8 mouse cellular contexts compared by ENCODE assay signal in the genomic region with DNA sequence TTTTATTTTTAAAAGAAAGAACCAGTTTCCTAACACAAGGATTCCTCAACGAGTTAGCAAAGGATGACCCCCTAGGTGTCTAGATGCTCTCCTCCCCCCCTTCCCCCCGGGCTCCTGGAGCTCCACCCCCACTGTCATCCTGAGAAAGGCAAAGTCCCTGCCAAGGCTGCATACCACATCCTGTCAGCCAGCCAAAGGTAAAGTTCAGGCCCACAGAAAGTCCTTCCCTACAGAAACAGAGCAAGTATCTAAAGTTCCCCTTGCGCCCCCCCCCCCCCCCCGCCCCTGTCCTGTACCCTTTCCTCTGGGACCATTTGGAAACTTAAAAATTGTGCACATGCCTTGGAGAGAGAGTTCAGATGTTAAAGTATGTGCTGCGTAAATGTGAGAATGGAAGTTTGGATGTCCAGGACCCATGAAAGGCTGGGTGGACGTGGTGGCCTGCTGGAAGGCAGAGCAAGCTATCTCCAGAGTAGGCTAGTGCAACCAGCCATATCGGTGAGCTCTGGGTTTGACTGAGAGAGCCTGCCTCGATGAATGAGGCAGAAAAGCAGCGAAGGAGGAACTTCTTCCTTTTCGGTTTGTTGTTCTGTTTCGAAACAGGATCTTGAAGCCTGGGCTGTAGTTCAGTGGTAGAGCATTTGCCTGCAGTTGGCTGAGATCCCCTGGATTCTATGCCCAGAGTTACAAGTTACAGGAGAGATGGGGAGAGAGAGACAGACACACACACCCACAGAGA. TPM values are rescaled to one million over a fixed set of nuclear protein-coding genes. Genes with fewer than 3 reads are reported as not detected.
DNase-seq lines count a peak whose midpoint lies in the region; ATAC-seq and TF ChIP-seq lines count a peak whose summit lies in the region.
"Had no signal": no experiment of that assay in that cellular context is flagged by ENCODE, and none has a peak within 500 bp of the region (broad histone marks: within the 10 kb centered on the region; RNA-seq: fewer than 3 reads in every experiment).

No protein-coding gene starts in this region.

- peak overlapping the region; percentile 8 for H3K4me3 ChIP-seq in brown adipose tissue, adult 24 weeks (ENCODE audit: insufficient read depth, low read depth, low read length)
- H3K4me3 ChIP-seq in kidney, adult 2 months (ENCODE audit: insufficient read depth, low read depth, low read length) = peak overlapping the region; percentile 5; the same call in 1 of the 2 replicates
- no peak overlapping the region for H3K4me3 ChIP-seq in liver, adult 2 months (ENCODE audit: insufficient read depth, low read depth, low read length)
- H3K4me3 ChIP-seq in midbrain, embryonic 16.5 days (ENCODE audit: low read depth, low read length) = no peak overlapping the region
- no peak overlapping the region; the same call in 1 of the 2 replicates for H3K4me3 ChIP-seq in stomach, postnatal 0 days (ENCODE audit: low read depth, low read length)

- no peaks in the 10 kb centered on the region for H3K36me3 ChIP-seq in kidney, adult 2 months (ENCODE audit: control insufficient read depth, insufficient read depth, low read length)
- H3K36me3 ChIP-seq in liver, adult 2 months (ENCODE audit: control insufficient read depth, insufficient read depth, low read length) = no peaks in the 10 kb centered on the region
- no peaks in the 10 kb centered on the region for H3K36me3 ChIP-seq in midbrain, embryonic 16.5 days (ENCODE audit: control insufficient read depth, insufficient read depth, low read length)
- H3K36me3 ChIP-seq in stomach, postnatal 0 days (ENCODE audit: control insufficient read depth, insufficient read depth, low read length) = no peaks in the 10 kb centered on the region

- no peaks in the 10 kb centered on the region for H3K9me3 ChIP-seq in midbrain, embryonic 16.5 days (replicated peaks; ENCODE audit: control insufficient read depth, low read length, poor library complexity, severe bottlenecking)
- no peaks in the 10 kb centered on the region for H3K9me3 ChIP-seq in stomach, postnatal 0 days (ENCODE audit: control insufficient read depth, low read length)

- TF ChIP-seq POLR2A in kidney, adult 2 months (IDR thresholded peaks at IDR 0.05; ENCODE audit: low read depth, low read length) = no peak
- TF ChIP-seq POLR2A in liver, adult 2 months (IDR thresholded peaks at IDR 0.05; ENCODE audit: extremely low read depth, insufficient read depth, low read length) = no peak

- H3K4me1 ChIP-seq in brown adipose tissue, adult 24 weeks (ENCODE audit: control insufficient read depth, insufficient read depth, insufficient read length, low read length) = peaks cover 6% of the 10 kb centered on the region
- peaks cover 6% of the 10 kb centered on the region for H3K4me1 ChIP-seq in kidney, adult 2 months (ENCODE audit: control insufficient read depth, insufficient read depth, low read length)
- peaks cover 10% of the 10 kb centered on the region for H3K4me1 ChIP-seq in liver, adult 2 months (ENCODE audit: control insufficient read depth, insufficient read depth, low read length)
- peaks cover 25% of the 10 kb centered on the region for H3K4me1 ChIP-seq in midbrain, embryonic 16.5 days (ENCODE audit: control insufficient read depth, insufficient read depth, low read length)
- 0 out of 2 replicates have a peak, but pooled peaks cover 6% of the 10 kb centered on the region for H3K4me1 ChIP-seq in stomach, postnatal 0 days (replicated peaks; ENCODE audit: control insufficient read depth, insufficient read depth)

- no peak for TF ChIP-seq EP300 in stomach, postnatal 0 days (optimal IDR thresholded peaks at IDR 0.05)

- 21% methylated on average over 11 of the region's 11 CpGs for WGBS in kidney, adult 2 months
- 24% methylated on average over 11 of the region's 11 CpGs for WGBS in liver, adult 2 months
- WGBS in midbrain, embryonic 16.5 days = 26% methylated on average over 11 of the region's 11 CpGs
- WGBS in stomach, postnatal 0 days = 18% methylated on average over 11 of the region's 11 CpGs

- H3K9ac ChIP-seq in liver, adult 2 months (ENCODE audit: low read depth, low read length) = no peak overlapping the region
- peak overlapping the region; percentile 35; the same call in 1 of the 2 replicates for H3K9ac ChIP-seq in midbrain, embryonic 16.5 days (ENCODE audit: low read depth, low read length)
- peak overlapping the region; percentile 13 for H3K9ac ChIP-seq in stomach, postnatal 0 days (ENCODE audit: low read length)

- ATAC-seq in midbrain, embryonic 16.5 days = no peak
- peak; percentile 60; the same call in 1 of the 2 replicates for ATAC-seq in stomach, postnatal 0 days (ENCODE audit: low FRiP score, low TSS enrichment)

- no peak for TF ChIP-seq CTCF in kidney, adult 2 months (conservative IDR thresholded peaks at IDR 0.05; ENCODE audit: insufficient read depth, insufficient read length, low read depth, low read length)
- TF ChIP-seq CTCF in liver, adult 2 months (IDR thresholded peaks at IDR 0.05; ENCODE audit: low read depth, low read length) = no peak
- TF ChIP-seq CTCF in stomach, postnatal 0 days (IDR thresholded peaks at IDR 0.05; ENCODE audit: low read depth) = no peak

- H3K4me2 ChIP-seq in midbrain, embryonic 16.5 days (ENCODE audit: low read length) = peak overlapping the region; percentile 38
- peak overlapping the region; percentile 36 for H3K4me2 ChIP-seq in stomach, postnatal 0 days (replicated peaks; ENCODE audit: low read depth)

- H3K79me2 ChIP-seq in liver, adult 2 months (ENCODE audit: control insufficient read depth, insufficient read depth, low read length) = no peaks in the 10 kb centered on the region

- peak overlapping the region; percentile 71 for H3K27ac ChIP-seq in brown adipose tissue, adult 24 weeks (replicated peaks; ENCODE audit: low read depth, low read length)
- H3K27ac ChIP-seq in kidney, adult 2 months (ENCODE audit: insufficient read depth, low read depth, low read length) = peak overlapping the region; percentile 21; the same call in 1 of the 2 replicates
- H3K27ac ChIP-seq in liver, adult 2 months (replicated peaks; ENCODE audit: insufficient read depth, low read depth, low read length) = peak overlapping the region; percentile 12; the same call in 1 of the 2 replicates
- peak overlapping the region; percentile 53 for H3K27ac ChIP-seq in midbrain, embryonic 16.5 days (ENCODE audit: low read length)
- peak overlapping the region; percentile 71 for H3K27ac ChIP-seq in stomach, postnatal 0 days (replicated peaks)

- DNase-seq in MEL-GATA-1-ER (ENCODE audit: extremely low read depth, low read depth) = peak; percentile 89
- peak; percentile 60 to 66 for DNase-seq in heart, adult 9 months (ENCODE audit: low spot score in 2 of 2)
- DNase-seq in kidney, adult 2 months = peak; percentile 71
- peak; percentile 57 for DNase-seq in liver, adult 2 months (ENCODE audit: extremely low read depth, low read depth, low spot score)
- DNase-seq in stomach, postnatal 0 days (ENCODE audit: low spot score) = peak; percentile 35

- no peaks in the 10 kb centered on the region for H3K27me3 ChIP-seq in kidney, adult 2 months (replicated peaks; ENCODE audit: control insufficient read depth, insufficient read depth, low read length)
- H3K27me3 ChIP-seq in liver, adult 2 months (ENCODE audit: control insufficient read depth, insufficient read depth, low read length) = no peaks in the 10 kb centered on the region
- no peaks in the 10 kb centered on the region for H3K27me3 ChIP-seq in midbrain, embryonic 16.5 days (ENCODE audit: control insufficient read depth, insufficient read depth, low read depth, low read length)
- H3K27me3 ChIP-seq in stomach, postnatal 0 days (ENCODE audit: control insufficient read depth, insufficient read depth, low read length) = no peaks in the 10 kb centered on the region

RNA-seq across cellular contexts. Expression of a gene that starts 46.3 kb away (rescaled TPM):
- not detected in 2 replicates for polyA plus RNA-seq in brown adipose tissue, adult 24 weeks (2012; ENCODE audit: insufficient read depth, insufficient read length, missing spikeins)
- polyA plus RNA-seq in kidney, adult 2 months (2012; rRNA removed) = not detected in 2 replicates
- not detected in 2 replicates for total RNA-seq in liver, adult 2 months (2014; rRNA removed)
- polyA plus RNA-seq in liver, adult 2 months (2012; rRNA removed) = not detected in 2 replicates
- polyA plus RNA-seq in midbrain, embryonic 16.5 days (2015; fragmentation: Nextera tagmentation; extraction: Ambion mirVana) = not detected in 2 replicates
- not detected in 2 replicates for polyA plus RNA-seq in stomach, postnatal 0 days (2015; fragmentation: Nextera tagmentation; extraction: Ambion mirVana)
- total RNA-seq: gastrocnemius, postnatal 4 days had no signal

Comparison
In these comparisons a context has a peak if more than half of its experiments do, and no peak if none do; other contexts are left out.
1. DNase-seq: peak in every context shown above with its lines; median percentile 89 in MEL-GATA-1-ER; 71 in kidney, adult 2 months; 63 in heart, adult 9 months; 57 in liver, adult 2 months; 35 in stomach, postnatal 0 days.
2. H3K27ac ChIP-seq: peak in every context shown above with its lines; median percentile 71 in brown adipose tissue, adult 24 weeks; 71 in stomach, postnatal 0 days; 53 in midbrain, embryonic 16.5 days; 21 in kidney, adult 2 months; 12 in liver, adult 2 months.
3. H3K4me3 ChIP-seq: peak in brown adipose tissue, adult 24 weeks (single experiment) and kidney, adult 2 months (single experiment); none in liver, adult 2 months (single experiment), midbrain, embryonic 16.5 days (single experiment) and stomach, postnatal 0 days (single experiment).